Mouse (Mus musculus): ENCODE data around the gene Adprm. TPM values are rescaled to one million over a fixed set of nuclear protein-coding genes. Genes with fewer than 3 reads are reported as not detected.

Gene Adprm
- polyA plus RNA-seq (2014; fragmentation: Nextera tagmentation; extraction: Ambion mirVana), result 30.7 and 31.9 TPM in 2 replicates

GRCm38 (mm10) chr11:67052321-67052952 lies at the start of gene Adprm, which contains the start of gene Sco1:
Gene Adprm (minus strand): TSS chr11:67052594.
Gene Sco1 (plus strand): TSS chr11:67052670.
- Histone ChIP-seq H3K27me3 (ENCODE audit: control insufficient read depth, insufficient read depth, low read length) (no peaks in the 10 kb centered on the region), H3K4me1 (replicated peaks; ENCODE audit: control insufficient read depth, insufficient read depth, low read length) (peaks cover 3% of the 10 kb centered on the region; the same call in 1 of the 2 replicates), H3K9me3 (ENCODE audit: control insufficient read depth, low read length) (no peaks in the 10 kb centered on the region), H3K27ac (ENCODE audit: low read depth, low read length) (peak within 1 kb of the TSS; percentile 42; the same call in 1 of the 2 replicates), H3K4me3 (ENCODE audit: low read depth, low read length) (peak within 1 kb of the TSS; percentile 87), H3K9ac (ENCODE audit: low read length) (peak within 1 kb of the TSS; percentile 81), H3K36me3 (ENCODE audit: control insufficient read depth, insufficient read depth, low read length) (peaks cover under 1% of the 10 kb centered on the region; the same call in 1 of the 2 replicates), H3K4me2 (ENCODE audit: low read depth, low read length, severe bottlenecking) (peak within 1 kb of the TSS; percentile 67)
- peak; percentile 89 for DNase-seq (ENCODE audit: low spot score)
- peak; percentile 92 for ATAC-seq (replicated peaks; ENCODE audit: low FRiP score)
- 0% methylated on average over 50 of the region's 50 CpGs for WGBS

- DNase-seq (ENCODE audit: low spot score), result peak; percentile 62
- H3K9me3 ChIP-seq (ENCODE audit: control insufficient read depth, low read length), result no peaks in the 10 kb centered on the region
- WGBS, result 32% methylated on average over 8 of the region's 8 CpGs
These were observed 49.3 kb upstream of the Adprm start for GRCm38 (mm10) chr11:67101713-67102112.

GRCm38 (mm10) chr11:67100169-67100568 lies 47.8 kb upstream of the Adprm start:
- DNase-seq (ENCODE audit: low spot score) (no peak), ATAC-seq (replicated peaks; ENCODE audit: low FRiP score) (no peak)
- Histone ChIP-seq H3K27ac (ENCODE audit: low read depth, low read length) (no peak overlapping the region), H3K27me3 (ENCODE audit: control insufficient read depth, insufficient read depth, low read length) (no peaks in the 10 kb centered on the region), H3K9ac (ENCODE audit: low read length) (no peak overlapping the region), H3K4me2 (ENCODE audit: low read depth, low read length, severe bottlenecking) (no peak overlapping the region), H3K4me1 (replicated peaks; ENCODE audit: control insufficient read depth, insufficient read depth, low read length) (no peaks in the 10 kb centered on the region), H3K9me3 (ENCODE audit: control insufficient read depth, low read length) (no peaks in the 10 kb centered on the region), H3K36me3 (ENCODE audit: control insufficient read depth, insufficient read depth, low read length) (no peaks in the 10 kb centered on the region), H3K4me3 (ENCODE audit: low read depth, low read length) (no peak overlapping the region)
- 36% methylated on average over 6 of the region's 6 CpGs for WGBS

More at GRCm38 (mm10) chr11:67101713-67102112, 49.3 kb upstream of the Adprm start:
- Histone ChIP-seq H3K27ac (ENCODE audit: low read depth, low read length) (no peak overlapping the region), H3K4me3 (ENCODE audit: low read depth, low read length) (no peak overlapping the region), H3K9ac (ENCODE audit: low read length) (no peak overlapping the region), H3K36me3 (ENCODE audit: control insufficient read depth, insufficient read depth, low read length) (no peaks in the 10 kb centered on the region), H3K4me2 (ENCODE audit: low read depth, low read length, severe bottlenecking) (no peak overlapping the region), H3K4me1 (replicated peaks; ENCODE audit: control insufficient read depth, insufficient read depth, low read length) (no peaks in the 10 kb centered on the region), H3K27me3 (ENCODE audit: control insufficient read depth, insufficient read depth, low read length) (no peaks in the 10 kb centered on the region)
- ATAC-seq (replicated peaks; ENCODE audit: low FRiP score), result no peak; the same call in 1 of the 2 replicates

DNA sequence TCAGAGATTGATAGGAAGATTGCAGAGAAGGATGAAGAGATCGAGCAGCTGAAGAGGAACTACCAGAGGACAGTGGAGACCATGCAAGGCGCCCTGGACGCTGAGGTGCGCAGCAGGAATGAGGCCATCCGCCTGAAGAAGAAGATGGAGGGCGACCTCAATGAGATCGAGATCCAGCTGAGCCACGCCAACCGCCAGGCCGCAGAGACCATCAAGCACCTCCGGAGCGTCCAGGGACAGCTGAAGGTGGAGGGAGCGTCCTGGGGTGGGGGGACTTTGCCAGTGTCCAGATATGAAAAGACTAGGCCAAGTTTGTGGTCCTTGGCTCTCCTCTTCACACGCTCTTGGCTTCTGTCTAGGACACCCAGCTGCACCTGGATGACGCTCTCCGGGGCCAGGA lies 46.8 kb upstream of the Adprm start:
- no peak overlapping the region for H3K27ac ChIP-seq (ENCODE audit: low read depth, low read length)
- DNase-seq (ENCODE audit: low spot score) (no peak), ATAC-seq (replicated peaks; ENCODE audit: low FRiP score) (no peak)
- H3K9ac ChIP-seq (ENCODE audit: low read length), result no peak overlapping the region
- H3K4me1 ChIP-seq (replicated peaks; ENCODE audit: control insufficient read depth, insufficient read depth, low read length), result no peaks in the 10 kb centered on the region
- H3K27me3 ChIP-seq (ENCODE audit: control insufficient read depth, insufficient read depth, low read length), result no peaks in the 10 kb centered on the region
- WGBS, result 93% methylated on average over 16 of the region's 16 CpGs
- no peaks in the 10 kb centered on the region for H3K9me3 ChIP-seq (ENCODE audit: control insufficient read depth, low read length)
- no peak overlapping the region for H3K4me2 ChIP-seq (ENCODE audit: low read depth, low read length, severe bottlenecking)
- H3K36me3 ChIP-seq (ENCODE audit: control insufficient read depth, insufficient read depth, low read length), result no peaks in the 10 kb centered on the region
- no peak overlapping the region for H3K4me3 ChIP-seq (ENCODE audit: low read depth, low read length)

DNA sequence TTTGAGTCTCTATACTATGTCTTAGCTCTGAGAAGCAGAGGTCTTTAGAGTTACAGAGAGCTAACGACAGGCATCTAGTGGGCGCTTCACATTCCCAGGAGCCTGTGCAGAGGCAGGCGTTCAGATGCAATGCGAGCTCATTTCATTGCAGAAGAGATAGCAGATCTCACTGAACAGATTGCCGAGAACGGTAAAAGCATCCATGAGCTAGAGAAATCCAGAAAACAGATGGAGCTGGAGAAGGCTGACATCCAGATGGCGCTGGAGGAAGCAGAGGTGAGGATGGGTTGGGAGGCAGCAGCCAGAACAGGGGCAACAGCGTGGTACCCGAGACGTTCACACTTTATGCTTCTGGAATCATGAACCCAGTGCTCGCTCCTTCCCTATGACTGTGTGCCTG lies 46.0 kb upstream of the Adprm start:
- Histone ChIP-seq H3K27ac (ENCODE audit: low read depth, low read length) (no peak overlapping the region), H3K4me2 (ENCODE audit: low read depth, low read length, severe bottlenecking) (no peak overlapping the region)
- WGBS, result 91% methylated on average over 11 of the region's 11 CpGs

DNA sequence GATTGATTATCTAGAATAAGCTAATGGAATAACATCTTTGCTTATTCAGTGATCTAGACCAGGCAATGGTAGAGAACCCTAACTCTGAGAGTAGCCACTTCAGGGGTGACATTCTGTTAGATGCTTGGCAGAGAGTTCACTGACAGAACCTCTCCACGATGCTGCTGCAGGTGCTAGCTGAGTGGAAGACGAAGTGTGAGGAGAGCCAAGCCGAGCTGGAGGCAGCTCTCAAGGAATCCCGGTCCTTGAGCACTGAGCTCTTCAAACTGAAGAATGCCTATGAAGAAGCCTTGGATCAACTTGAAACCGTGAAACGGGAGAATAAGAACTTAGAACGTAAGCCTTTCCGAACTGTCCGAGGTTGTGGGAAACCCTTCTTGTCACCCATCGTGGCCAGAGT lies 45.3 kb upstream of the Adprm start:
- no peak overlapping the region for H3K4me2 ChIP-seq (ENCODE audit: low read depth, low read length, severe bottlenecking)
- ATAC-seq (replicated peaks; ENCODE audit: low FRiP score) (no peak), DNase-seq (ENCODE audit: low spot score) (peak; percentile 8)
- no peaks in the 10 kb centered on the region for H3K4me1 ChIP-seq (replicated peaks; ENCODE audit: control insufficient read depth, insufficient read depth, low read length)
- no peaks in the 10 kb centered on the region for H3K27me3 ChIP-seq (ENCODE audit: control insufficient read depth, insufficient read depth, low read length)
- H3K27ac ChIP-seq (ENCODE audit: low read depth, low read length), result no peak overlapping the region
- no peak overlapping the region for H3K9ac ChIP-seq (ENCODE audit: low read length)
- H3K4me3 ChIP-seq (ENCODE audit: low read depth, low read length), result no peak overlapping the region
- WGBS, result 92% methylated on average over 10 of the region's 10 CpGs
- H3K36me3 ChIP-seq (ENCODE audit: control insufficient read depth, insufficient read depth, low read length), result no peaks in the 10 kb centered on the region
- no peaks in the 10 kb centered on the region for H3K9me3 ChIP-seq (ENCODE audit: control insufficient read depth, low read length)

More for the DNA sequence above, 46.0 kb upstream of the Adprm start:
- Histone ChIP-seq H3K9ac (ENCODE audit: low read length) (no peak overlapping the region), H3K27me3 (ENCODE audit: control insufficient read depth, insufficient read depth, low read length) (no peaks in the 10 kb centered on the region), H3K36me3 (ENCODE audit: control insufficient read depth, insufficient read depth, low read length) (no peaks in the 10 kb centered on the region), H3K4me1 (replicated peaks; ENCODE audit: control insufficient read depth, insufficient read depth, low read length) (no peaks in the 10 kb centered on the region), H3K4me3 (ENCODE audit: low read depth, low read length) (no peak overlapping the region), H3K9me3 (ENCODE audit: control insufficient read depth, low read length) (no peaks in the 10 kb centered on the region)
- ATAC-seq (replicated peaks; ENCODE audit: low FRiP score) (no peak), DNase-seq (ENCODE audit: low spot score) (peak; percentile 15)

DNA sequence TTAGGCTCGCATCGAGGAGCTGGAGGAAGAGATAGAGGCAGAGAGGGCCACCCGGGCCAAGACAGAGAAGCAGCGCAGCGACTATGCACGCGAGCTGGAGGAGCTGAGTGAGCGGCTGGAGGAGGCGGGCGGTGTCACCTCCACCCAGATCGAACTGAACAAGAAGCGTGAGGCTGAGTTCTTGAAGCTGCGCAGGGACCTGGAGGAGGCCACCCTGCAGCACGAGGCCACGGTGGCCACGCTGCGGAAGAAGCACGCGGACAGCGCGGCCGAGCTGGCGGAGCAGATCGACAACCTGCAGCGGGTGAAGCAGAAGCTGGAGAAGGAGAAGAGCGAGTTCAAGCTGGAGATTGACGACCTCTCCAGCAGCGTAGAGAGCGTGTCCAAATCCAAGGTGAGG lies 42.1 kb upstream of the Adprm start:
- no peak overlapping the region for H3K4me3 ChIP-seq (ENCODE audit: low read depth, low read length)
- ATAC-seq (replicated peaks; ENCODE audit: low FRiP score) (no peak), DNase-seq (ENCODE audit: low spot score) (peak; percentile 2)
- H3K9me3 ChIP-seq (ENCODE audit: control insufficient read depth, low read length), result no peaks in the 10 kb centered on the region
- H3K4me2 ChIP-seq (ENCODE audit: low read depth, low read length, severe bottlenecking), result no peak overlapping the region
- H3K4me1 ChIP-seq (replicated peaks; ENCODE audit: control insufficient read depth, insufficient read depth, low read length), result no peaks in the 10 kb centered on the region
- no peak overlapping the region for H3K9ac ChIP-seq (ENCODE audit: low read length)
- no peaks in the 10 kb centered on the region for H3K36me3 ChIP-seq (ENCODE audit: control insufficient read depth, insufficient read depth, low read length)
- H3K27me3 ChIP-seq (ENCODE audit: control insufficient read depth, insufficient read depth, low read length), result no peaks in the 10 kb centered on the region
- 82% methylated on average over 26 of the region's 29 CpGs for WGBS
- no peak overlapping the region for H3K27ac ChIP-seq (ENCODE audit: low read depth, low read length)

- Histone ChIP-seq H3K9me3 (ENCODE audit: control insufficient read depth, low read length) (no peaks in the 10 kb centered on the region), H3K4me2 (ENCODE audit: low read depth, low read length, severe bottlenecking) (no peak overlapping the region), H3K27ac (ENCODE audit: low read depth, low read length) (no peak overlapping the region), H3K4me1 (replicated peaks; ENCODE audit: control insufficient read depth, insufficient read depth, low read length) (no peaks in the 10 kb centered on the region), H3K9ac (ENCODE audit: low read length) (no peak overlapping the region), H3K36me3 (ENCODE audit: control insufficient read depth, insufficient read depth, low read length) (no peaks in the 10 kb centered on the region), H3K27me3 (ENCODE audit: control insufficient read depth, insufficient read depth, low read length) (no peaks in the 10 kb centered on the region), H3K4me3 (ENCODE audit: low read depth, low read length) (no peak overlapping the region)
- WGBS, result 97% methylated on average over 5 of the region's 5 CpGs
- DNase-seq (ENCODE audit: low spot score), result no peak
- no peak for ATAC-seq (replicated peaks; ENCODE audit: low FRiP score)
These were observed 41.3 kb upstream of the Adprm start for GRCm38 (mm10) chr11:67093652-67094051.

- Histone ChIP-seq H3K4me2 (ENCODE audit: low read depth, low read length, severe bottlenecking) (no peak overlapping the region), H3K36me3 (ENCODE audit: control insufficient read depth, insufficient read depth, low read length) (no peaks in the 10 kb centered on the region), H3K9ac (ENCODE audit: low read length) (no peak overlapping the region), H3K9me3 (ENCODE audit: control insufficient read depth, low read length) (no peaks in the 10 kb centered on the region), H3K27me3 (ENCODE audit: control insufficient read depth, insufficient read depth, low read length) (no peaks in the 10 kb centered on the region), H3K4me1 (replicated peaks; ENCODE audit: control insufficient read depth, insufficient read depth, low read length) (no peaks in the 10 kb centered on the region), H3K27ac (ENCODE audit: low read depth, low read length) (no peak overlapping the region), H3K4me3 (ENCODE audit: low read depth, low read length) (no peak overlapping the region)
- DNase-seq (ENCODE audit: low spot score), result no peak
- no peak for ATAC-seq (replicated peaks; ENCODE audit: low FRiP score)
- 85% methylated on average over 9 of the region's 9 CpGs for WGBS
These were observed 40.8 kb upstream of the Adprm start for GRCm38 (mm10) chr11:67093201-67093600.

All from forebrain, embryonic 11.5 days (tissue).